Mouse (Mus musculus): Measurements from ENCODE around the gene Osr1. TPM values are rescaled to one million over a fixed set of nuclear protein-coding genes. Genes with fewer than 3 reads are reported as not detected.
A peak's percentile ranks its signal among the peaks of the same experiment; 100 is the strongest.

Gene Osr1
- total RNA-seq (2012; rRNA removed) (not detected in 2 replicates), total RNA-seq (2014; rRNA removed) (not detected in 2 replicates), polyA plus RNA-seq (2012; ENCODE audit: insufficient read length, low read depth) (not detected in 2 replicates)

- Histone ChIP-seq H3K36me3 (replicated peaks in 1 of 2; ENCODE audit: control insufficient read depth in 1 of 2, insufficient read depth in 1 of 2, low read length in 1 of 2) (no peaks in the 10 kb centered on the region), H3K4me2 (ENCODE audit: insufficient read depth, low read depth, poor library complexity, severe bottlenecking) (peak within 1 kb of the TSS; percentile 94), H3K9ac (ENCODE audit: insufficient read depth, low read depth) (peak within 1 kb of the TSS; percentile 44), H3K4me1 (ENCODE audit: control insufficient read depth in 1 of 2, insufficient read depth in 2 of 2) (peaks cover 0 to 6% of the 10 kb centered on the region in 2 experiments; a peak in 1 of 4 replicates), H3K27ac (ENCODE audit: insufficient read depth, low read depth) (no peak within 1 kb of the TSS), H3K4me3 (replicated peaks in 1 of 3; ENCODE audit: low read depth in 2 of 3, low read length in 2 of 3, poor library complexity in 1 of 3) (peak within 1 kb of the TSS; percentile 25 to 57 (median 36)), H3K79me2 (replicated peaks; ENCODE audit: control insufficient read depth, extremely low read depth, insufficient read depth, poor library complexity, severe bottlenecking) (no peaks in the 10 kb centered on the region), H3K9me3 (replicated peaks; ENCODE audit: low read length) (no peaks in the 10 kb centered on the region), H3K27me3 (replicated peaks) (no peaks in the 10 kb centered on the region)
- peak; percentile 56 for DNase-seq (ENCODE audit: extremely low read depth)
- no peak for TF ChIP-seq ZMIZ1 (IDR thresholded peaks at IDR 0.05; ENCODE audit: low read depth, low read length)
- no peak for TF ChIP-seq E2F4 (IDR thresholded peaks at IDR 0.05; ENCODE audit: insufficient replicate concordance, low read depth, low read length)
- TF ChIP-seq MAX (IDR thresholded peaks at IDR 0.05; ENCODE audit: low read length) = no peak
- no peak for TF ChIP-seq EP300 (IDR thresholded peaks at IDR 0.05; ENCODE audit: low read length)
- no peak for TF ChIP-seq ELF1 (IDR thresholded peaks at IDR 0.05; ENCODE audit: low read depth, low read length)
- TF ChIP-seq CHD1 (IDR thresholded peaks at IDR 0.05; ENCODE audit: low read depth, low read length) = no peak
- TF ChIP-seq MAZ (IDR thresholded peaks at IDR 0.05; ENCODE audit: low read depth, low read length) = no peak
- no peak for TF ChIP-seq MXI1 (IDR thresholded peaks at IDR 0.05; ENCODE audit: low read depth, low read length)
- TF ChIP-seq IRF4 (IDR thresholded peaks at IDR 0.05; ENCODE audit: low read depth, low read length) = 0 out of 2 replicates have a peak, but pooled peaks have one; percentile 15
- TF ChIP-seq SIN3A (IDR thresholded peaks at IDR 0.05; ENCODE audit: low read length) = no peak
- TF ChIP-seq RCOR1 (conservative IDR thresholded peaks at IDR 0.05; ENCODE audit: low read depth, low read length) = no peak
- TF ChIP-seq NRF1 (IDR thresholded peaks at IDR 0.05; ENCODE audit: low read depth, low read length) = no peak
- TF ChIP-seq ZKSCAN1 (IDR thresholded peaks at IDR 0.05; ENCODE audit: borderline replicate concordance, low read depth, low read length) = no peak
- no peak for TF ChIP-seq POLR2AphosphoS2 (IDR thresholded peaks at IDR 0.05; ENCODE audit: low read depth, low read length)
- no peak for TF ChIP-seq PAX5 (IDR thresholded peaks at IDR 0.05; ENCODE audit: low read length)
- no peak for TF ChIP-seq TBP (conservative IDR thresholded peaks at IDR 0.05; ENCODE audit: low read depth, low read length)
- TF ChIP-seq POLR2A (IDR thresholded peaks at IDR 0.05; ENCODE audit: low read depth, low read length) = no peak
- TF ChIP-seq KAT2A (IDR thresholded peaks at IDR 0.05; ENCODE audit: insufficient replicate concordance, low read length) = no peak
- TF ChIP-seq USF2 (conservative IDR thresholded peaks at IDR 0.05; ENCODE audit: low read depth, low read length) = no peak
- no peak for TF ChIP-seq JUND (conservative IDR thresholded peaks at IDR 0.05; ENCODE audit: low read depth, low read length)
- peak; percentile 10 to 77; a peak in 2 of 4 replicates for TF ChIP-seq CTCF (conservative IDR thresholded peaks at IDR 0.05 in 1 of 2, IDR thresholded peaks at IDR 0.05 in 1 of 2; ENCODE audit: low read depth in 2 of 2, low read length in 2 of 2)
- no peak for TF ChIP-seq JUN (IDR thresholded peaks at IDR 0.05; ENCODE audit: insufficient read depth, low read depth, low read length)
- TF ChIP-seq MEF2A (IDR thresholded peaks at IDR 0.05; ENCODE audit: borderline replicate concordance, low read depth, low read length) = no peak
- peak; percentile 30; the same call in 1 of the 2 replicates for TF ChIP-seq ZC3H11A (IDR thresholded peaks at IDR 0.05; ENCODE audit: low read depth, low read length)
- TF ChIP-seq CHD2 (IDR thresholded peaks at IDR 0.05; ENCODE audit: low read length) = no peak
- peak; percentile 78 for TF ChIP-seq SMC3 (IDR thresholded peaks at IDR 0.05; ENCODE audit: low read depth, low read length)
- no peak for TF ChIP-seq MAFK (IDR thresholded peaks at IDR 0.05; ENCODE audit: insufficient replicate concordance, low read length)
- no peak for TF ChIP-seq TCF12 (IDR thresholded peaks at IDR 0.05; ENCODE audit: low read depth, low read length)
- TF ChIP-seq UBTF (IDR thresholded peaks at IDR 0.05; ENCODE audit: low read depth, low read length) = no peak
- TF ChIP-seq BHLHE40 (IDR thresholded peaks at IDR 0.05; ENCODE audit: low read depth, low read length) = no peak
- no peak for TF ChIP-seq GABPA (IDR thresholded peaks at IDR 0.05; ENCODE audit: insufficient replicate concordance, low read depth, low read length)
- no peak for TF ChIP-seq ETS1 (conservative IDR thresholded peaks at IDR 0.05; ENCODE audit: low read depth, low read length)
- peak; percentile 66 for TF ChIP-seq ZNF384 (IDR thresholded peaks at IDR 0.05; ENCODE audit: low read depth, low read length)
- peak; percentile 67 for TF ChIP-seq RAD21 (IDR thresholded peaks at IDR 0.05; ENCODE audit: low read depth, low read length)
- TF ChIP-seq MYC (IDR thresholded peaks at IDR 0.05; ENCODE audit: low read depth, low read length) = no peak
- no peak for TF ChIP-seq NELFE (IDR thresholded peaks at IDR 0.05; ENCODE audit: low read depth, low read length)
- TF ChIP-seq USF1 (IDR thresholded peaks at IDR 0.05; ENCODE audit: low read depth, low read length) = no peak
- no peak for TF ChIP-seq HCFC1 (IDR thresholded peaks at IDR 0.05; ENCODE audit: low read depth, low read length)
- in situ Hi-C loops (cut with MboI; ENCODE audit: low pct_ligation_motif_present, low pct_unique_long_range_greater_than_20kb, low sequenced_read_pairs) (loop anchor here (10.0 kb wide), 1 partner anchor 865 kb away; no protein-coding TSS in a partner anchor), dilution Hi-C loops (cut with MboI; ENCODE audit: extremely low pct_ligation_motif_present, extremely low pct_unique_long_range_greater_than_20kb, low sequenced_read_pairs) (no loop called here)
These were observed at the start of gene Osr1 for GRCm38 (mm10) chr12:9569971-9570370. Gene Osr1 (plus strand): TSS chr12:9570116.
